8 mouse cellular contexts compared by ENCODE assay signal in the genomic region with DNA sequence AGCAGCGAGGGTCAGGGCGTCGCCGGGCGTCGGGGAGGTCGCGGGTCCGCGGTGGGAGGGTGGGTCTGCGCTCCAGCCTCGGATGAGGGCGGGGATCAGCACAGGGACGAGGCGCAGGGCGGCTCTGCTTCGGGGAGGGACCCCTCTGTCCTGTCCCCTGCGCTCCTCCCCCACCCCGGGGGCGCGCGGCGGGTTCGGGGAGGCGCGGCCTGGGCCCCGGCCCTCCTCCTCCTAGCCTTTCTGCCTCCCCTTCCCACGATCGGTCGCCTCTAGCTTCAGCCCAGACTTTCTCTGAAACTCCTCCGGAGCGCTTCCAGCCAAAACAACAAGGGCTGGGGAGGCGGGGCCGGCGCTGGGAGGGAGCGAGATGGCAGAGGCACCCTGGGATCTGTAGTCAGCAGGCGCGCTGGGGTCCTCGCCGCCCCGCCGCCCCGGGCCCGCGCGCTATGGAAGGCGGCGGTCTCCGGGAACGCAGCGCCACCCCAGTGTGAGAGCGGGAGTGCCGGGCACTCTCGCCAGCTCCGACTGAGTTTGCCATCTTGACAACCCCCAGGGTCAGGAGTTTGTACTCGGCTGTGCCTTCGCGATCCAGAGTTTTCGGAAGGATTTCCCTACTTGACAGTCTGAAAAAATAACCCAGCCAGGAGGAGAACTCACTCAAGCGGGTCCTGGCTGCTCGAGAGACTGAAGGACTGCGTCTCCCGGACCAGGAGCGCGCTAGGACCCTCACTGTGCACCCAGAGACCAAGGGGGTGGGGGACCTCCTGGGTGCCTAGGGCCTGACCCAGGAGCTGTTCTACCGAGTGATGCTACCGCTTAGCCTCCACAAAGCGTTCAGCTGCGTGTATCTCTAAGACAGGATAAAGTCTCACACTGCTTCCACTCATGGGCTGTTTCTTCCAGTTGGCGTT. TPM values are rescaled to one million over a fixed set of nuclear protein-coding genes. Genes with fewer than 3 reads are reported as not detected.
DNase-seq lines count a peak whose midpoint lies in the region; ATAC-seq lines count a peak whose summit lies in the region.

A gene (minus strand): TSS at position 324 of the 911 bp plus-strand sequence.

- H3K27me3 ChIP-seq in embryonic facial prominence, embryonic 15.5 days = no peaks in the 10 kb centered on the region
- no peaks in the 10 kb centered on the region for H3K27me3 ChIP-seq in limb, embryonic 13.5 days
- no peaks in the 10 kb centered on the region for H3K27me3 ChIP-seq in midbrain, embryonic 13.5 days

- peak within 1 kb of the TSS; percentile 88 for H3K4me3 ChIP-seq in embryonic facial prominence, embryonic 15.5 days (replicated peaks)
- peak within 1 kb of the TSS; percentile 90 for H3K4me3 ChIP-seq in limb, embryonic 13.5 days
- H3K4me3 ChIP-seq in midbrain, embryonic 13.5 days (replicated peaks) = peak within 1 kb of the TSS; percentile 82

- no peaks in the 10 kb centered on the region for H3K9me3 ChIP-seq in embryonic facial prominence, embryonic 15.5 days (replicated peaks)
- no peaks in the 10 kb centered on the region for H3K9me3 ChIP-seq in limb, embryonic 13.5 days
- H3K9me3 ChIP-seq in midbrain, embryonic 13.5 days = no peaks in the 10 kb centered on the region

- H3K4me1 ChIP-seq in embryonic facial prominence, embryonic 15.5 days = peaks cover 21% of the 10 kb centered on the region
- H3K4me1 ChIP-seq in limb, embryonic 13.5 days = peaks cover 22% of the 10 kb centered on the region
- peaks cover 31% of the 10 kb centered on the region for H3K4me1 ChIP-seq in midbrain, embryonic 13.5 days (replicated peaks)

- peak; percentile 95 for ATAC-seq in embryonic facial prominence, embryonic 15.5 days (ENCODE audit: insufficient number of reproducible peaks, low FRiP score, low TSS enrichment, low read depth)
- peak; percentile 96 for ATAC-seq in limb, embryonic 13.5 days (ENCODE audit: low FRiP score, low read depth)
- peak; percentile 98 for ATAC-seq in midbrain, embryonic 13.5 days

- under 1% methylated on average over 70 of the region's 70 CpGs for WGBS in embryonic facial prominence, embryonic 15.5 days
- WGBS in limb, embryonic 13.5 days = under 1% methylated on average over 69 of the region's 70 CpGs
- 1% methylated on average over 53 of the region's 70 CpGs for WGBS in midbrain, embryonic 13.5 days

- peak within 1 kb of the TSS; percentile 82 for H3K9ac ChIP-seq in embryonic facial prominence, embryonic 15.5 days
- peak within 1 kb of the TSS; percentile 92 for H3K9ac ChIP-seq in limb, embryonic 13.5 days
- peak within 1 kb of the TSS; percentile 80 for H3K9ac ChIP-seq in midbrain, embryonic 13.5 days (replicated peaks)

- DNase-seq in layer of hippocampus, adult 11-12 months (ENCODE audit: low spot score) = peak; percentile 88
- no peak for DNase-seq in layer of hippocampus, adult 9-10 months (ENCODE audit: low spot score)
- DNase-seq in heart, adult 8-10 months (ENCODE audit: low spot score) = peak; percentile 90
- peak; percentile 93 for DNase-seq in kidney, adult 9 months
- peak; percentile 37 to 46 for DNase-seq in spleen, postnatal 36 days (ENCODE audit: low spot score in 2 of 2)

- no peaks in the 10 kb centered on the region for H3K36me3 ChIP-seq in embryonic facial prominence, embryonic 15.5 days
- H3K36me3 ChIP-seq in limb, embryonic 13.5 days = no peaks in the 10 kb centered on the region
- H3K36me3 ChIP-seq in midbrain, embryonic 13.5 days = no peaks in the 10 kb centered on the region

- peak within 1 kb of the TSS; percentile 98 for H3K27ac ChIP-seq in embryonic facial prominence, embryonic 15.5 days (replicated peaks)
- H3K27ac ChIP-seq in limb, embryonic 13.5 days = peak within 1 kb of the TSS; percentile 98
- H3K27ac ChIP-seq in midbrain, embryonic 13.5 days = peak within 1 kb of the TSS; percentile 86

- H3K4me2 ChIP-seq in embryonic facial prominence, embryonic 15.5 days (replicated peaks) = peak within 1 kb of the TSS; percentile 74
- peak within 1 kb of the TSS; percentile 70 for H3K4me2 ChIP-seq in limb, embryonic 13.5 days (replicated peaks)
- peak within 1 kb of the TSS; percentile 78 for H3K4me2 ChIP-seq in midbrain, embryonic 13.5 days (replicated peaks)

RNA-seq across cellular contexts. Expression of the gene that starts here (rescaled TPM):
- polyA plus RNA-seq in embryonic facial prominence, embryonic 15.5 days (2015; fragmentation: Nextera tagmentation; extraction: Ambion mirVana) = 22.7 and 24.8 TPM in 2 replicates
- total RNA-seq in heart, adult 8-10 months (2022) = 10 to 100 TPM; 33.6 to 43.1 (median 40.6) TPM
- 21.9 and 24.3 TPM in 2 replicates for polyA plus RNA-seq in limb, embryonic 13.5 days (2015; fragmentation: Nextera tagmentation; extraction: Ambion mirVana)
- 6.8 and 8.7 TPM in 2 replicates for polyA plus RNA-seq in midbrain, embryonic 13.5 days (2015; fragmentation: Nextera tagmentation; extraction: Ambion mirVana)
